Mouse (Mus musculus): ENCODE data around the gene Utrn.

DNA sequence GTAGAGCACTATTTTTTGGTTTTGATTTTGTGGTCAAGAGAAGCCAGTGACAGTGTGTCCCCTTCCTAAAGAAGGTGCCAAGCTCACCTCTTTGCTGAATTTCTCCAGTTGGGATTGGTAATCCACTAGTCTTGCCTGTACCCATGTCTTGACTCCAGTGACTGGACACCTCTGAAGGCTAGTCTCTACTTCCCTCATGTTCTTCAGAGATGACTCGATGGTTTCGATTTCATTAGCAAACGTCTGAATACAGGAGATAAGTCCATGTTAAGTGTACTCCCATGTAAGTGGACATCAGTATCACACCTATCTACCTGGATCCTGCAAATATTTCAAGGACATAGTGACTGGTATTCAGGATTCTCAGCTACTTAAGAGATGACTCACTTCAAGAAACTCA, 171.3 kb downstream of the Utrn start:
- TF ChIP-seq CTCF (IDR thresholded peaks at IDR 0.05; ENCODE audit: low read depth, low read length), result no peak
- TF ChIP-seq TAL1 (conservative IDR thresholded peaks at IDR 0.05; ENCODE audit: low read depth, low read length), result no peak
